Mouse (Mus musculus): ENCODE results near the gene Gm6882. TPM values are rescaled to one million over a fixed set of nuclear protein-coding genes. Genes with fewer than 3 reads are reported as not detected.
"Not testable (repeated sequence)": the region's sequence is repeated elsewhere in the genome, so short reads cannot be mapped to it uniquely, and the experiment has no call there.

Gm6882 gene
- not detected for total RNA-seq (2021)
- long read RNA-seq, experiment 1, result 0 reads
- long read RNA-seq, experiment 2, result 0 reads

- DNase-seq (ENCODE audit: low spot score in 2 of 2); intact Hi-C loops (cut with DNase I): not testable (repeated sequence)
These were observed at the start of gene Gm6882 for GRCm38 (mm10) chr7:21432645-21433044. Gene Gm6882 (minus strand): TSS chr7:21432745.

Other genes with a start within 250 kb of the Gm6882 start
- gene Gm5157, start 242.3 kb downstream of the Gm6882 start, total RNA-seq (2021), result not detected
- not detected for gene Vmn1r124, start 172.1 kb downstream of the Gm6882 start, total RNA-seq (2021)
- gene Vmn1r125, start 160.6 kb downstream of the Gm6882 start, total RNA-seq (2021), result not detected
- gene Vmn1r126, start 131.3 kb downstream of the Gm6882 start, total RNA-seq (2021), result not detected
- gene Vmn1r127, start 112.9 kb downstream of the Gm6882 start, total RNA-seq (2021), result not detected
- gene Vmn1r128, start 83.4 kb downstream of the Gm6882 start, total RNA-seq (2021), result not detected
- gene Vmn1r129, start 71.5 kb downstream of the Gm6882 start, total RNA-seq (2021), result not detected
- gene Vmn1r130, start 79.0 kb upstream of the Gm6882 start, total RNA-seq (2021), result not detected
- gene Vmn1r131, start 113.3 kb upstream of the Gm6882 start, total RNA-seq (2021), result not detected
- not detected for gene Vmn1r132, start 181.3 kb upstream of the Gm6882 start, total RNA-seq (2021)